Mouse (Mus musculus): ENCODE data around the gene Ttc30a1. TPM values are rescaled to one million over a fixed set of nuclear protein-coding genes. Genes with fewer than 3 reads are reported as not detected.
"Not testable (repeated sequence)": the region's sequence is repeated elsewhere in the genome, so short reads cannot be mapped to it uniquely, and the experiment has no call there.

Gene Ttc30a1
- polyA plus RNA-seq, 1 experiment from 2014 or later, result 6.6 TPM

DNA sequence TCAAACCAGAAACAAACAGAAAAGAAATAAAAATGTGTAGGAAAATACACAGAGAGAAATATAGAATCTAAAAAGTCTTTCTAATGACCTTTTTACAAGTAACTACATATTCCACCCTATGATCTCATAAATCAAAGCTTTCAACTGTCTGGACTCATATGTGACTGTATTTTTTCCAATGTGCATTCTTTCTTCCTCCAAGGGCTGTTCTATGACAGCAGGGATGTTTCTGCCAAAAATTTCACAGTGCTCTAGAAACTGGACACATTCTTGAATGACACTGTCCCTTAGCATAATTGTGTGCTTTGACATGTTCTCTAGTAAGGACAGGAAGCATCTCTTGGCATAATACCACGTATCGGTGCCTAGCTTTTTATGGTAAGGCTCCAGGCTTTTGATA, 5.7 kb downstream of the Ttc30a1 start:
- not testable (repeated sequence) for H3K9ac ChIP-seq (ENCODE audit: low read depth, low read length); H3K27ac ChIP-seq (ENCODE audit: low read depth, low read length); H3K4me2 ChIP-seq; H3K9me3 ChIP-seq (replicated peaks; ENCODE audit: control insufficient read depth, low read length); H3K4me1 ChIP-seq (ENCODE audit: control insufficient read depth, insufficient read depth, low read length); H3K4me3 ChIP-seq (ENCODE audit: low read depth, low read length); ATAC-seq (replicated peaks; ENCODE audit: insufficient number of reproducible peaks, low FRiP score, low TSS enrichment); H3K27me3 ChIP-seq (ENCODE audit: control insufficient read depth, insufficient read depth, low read length); H3K36me3 ChIP-seq (ENCODE audit: control insufficient read depth, insufficient read depth, low read length)
- 72% methylated on average over 2 of the region's 2 CpGs for WGBS (ENCODE audit: insufficient replicate concordance)

DNA sequence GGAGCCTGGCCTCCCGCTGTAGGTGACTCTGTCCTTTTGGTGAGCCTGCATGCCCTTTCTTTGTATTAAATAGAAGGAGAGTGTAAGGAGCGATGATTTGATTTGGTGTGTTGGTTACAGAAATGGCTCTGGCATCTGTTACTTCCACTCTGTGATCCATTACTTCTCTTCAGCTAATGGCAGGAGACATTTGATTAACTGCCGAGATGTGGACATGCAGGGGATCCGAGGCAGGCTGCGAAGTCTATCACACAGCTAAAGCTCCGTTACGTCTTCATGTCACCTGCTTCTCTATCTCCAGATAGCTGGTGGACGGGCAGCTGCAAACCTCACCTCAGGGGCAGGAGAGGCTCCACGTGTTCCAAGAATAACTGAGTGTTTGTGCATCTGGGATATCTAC, 7.6 kb downstream of the Ttc30a1 start:
- WGBS (ENCODE audit: insufficient replicate concordance), result 42% methylated on average over 9 of the region's 9 CpGs

DNA sequence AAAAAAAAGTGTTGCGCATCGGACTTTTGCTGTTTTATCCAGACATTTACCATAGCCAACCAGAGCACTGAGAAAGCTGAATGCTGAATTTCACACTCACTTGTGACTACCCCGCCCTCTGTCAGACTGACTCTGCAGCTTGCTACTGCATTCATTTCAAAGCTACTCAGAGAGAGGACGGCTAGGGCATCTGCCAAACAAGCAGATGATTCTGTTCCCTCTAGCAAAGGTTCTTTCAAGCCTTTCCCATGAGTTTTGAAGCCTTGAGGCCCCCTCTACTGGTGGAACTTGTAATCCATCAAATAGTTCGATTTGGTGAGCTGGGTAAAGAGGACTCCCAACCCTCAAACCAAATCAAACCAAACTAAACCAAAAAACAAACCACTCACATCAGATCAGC, 16.8 kb downstream of the Ttc30a1 start:
- Histone ChIP-seq H3K4me1 (ENCODE audit: control insufficient read depth, insufficient read depth, low read length) (peaks cover 16% of the 10 kb centered on the region), H3K9me3 (replicated peaks; ENCODE audit: control insufficient read depth, low read length) (no peaks in the 10 kb centered on the region), H3K27ac (ENCODE audit: low read depth, low read length) (peak overlapping the region; percentile 30; the same call in 1 of the 2 replicates), H3K4me2 (peak overlapping the region; percentile 60), H3K36me3 (ENCODE audit: control insufficient read depth, insufficient read depth, low read length) (no peaks in the 10 kb centered on the region), H3K9ac (ENCODE audit: low read depth, low read length) (no peak overlapping the region), H3K4me3 (ENCODE audit: low read depth, low read length) (peak overlapping the region; percentile 15; the same call in 1 of the 2 replicates), H3K27me3 (ENCODE audit: control insufficient read depth, insufficient read depth, low read length) (no peaks in the 10 kb centered on the region)
- 19% methylated on average over 5 of the region's 5 CpGs for WGBS (ENCODE audit: insufficient replicate concordance)
- no peak for ATAC-seq (replicated peaks; ENCODE audit: insufficient number of reproducible peaks, low FRiP score, low TSS enrichment)

More for the DNA sequence above, 7.6 kb downstream of the Ttc30a1 start:
- Histone ChIP-seq H3K9me3 (replicated peaks; ENCODE audit: control insufficient read depth, low read length) (no peaks in the 10 kb centered on the region), H3K4me3 (ENCODE audit: low read depth, low read length) (no peak overlapping the region), H3K9ac (ENCODE audit: low read depth, low read length) (no peak overlapping the region), H3K27ac (ENCODE audit: low read depth, low read length) (no peak overlapping the region), H3K4me2 (no peak overlapping the region; the same call in 1 of the 2 replicates), H3K27me3 (ENCODE audit: control insufficient read depth, insufficient read depth, low read length) (no peaks in the 10 kb centered on the region), H3K4me1 (ENCODE audit: control insufficient read depth, insufficient read depth, low read length) (no peaks in the 10 kb centered on the region), H3K36me3 (ENCODE audit: control insufficient read depth, insufficient read depth, low read length) (no peaks in the 10 kb centered on the region)
- no peak for ATAC-seq (replicated peaks; ENCODE audit: insufficient number of reproducible peaks, low FRiP score, low TSS enrichment)

DNA sequence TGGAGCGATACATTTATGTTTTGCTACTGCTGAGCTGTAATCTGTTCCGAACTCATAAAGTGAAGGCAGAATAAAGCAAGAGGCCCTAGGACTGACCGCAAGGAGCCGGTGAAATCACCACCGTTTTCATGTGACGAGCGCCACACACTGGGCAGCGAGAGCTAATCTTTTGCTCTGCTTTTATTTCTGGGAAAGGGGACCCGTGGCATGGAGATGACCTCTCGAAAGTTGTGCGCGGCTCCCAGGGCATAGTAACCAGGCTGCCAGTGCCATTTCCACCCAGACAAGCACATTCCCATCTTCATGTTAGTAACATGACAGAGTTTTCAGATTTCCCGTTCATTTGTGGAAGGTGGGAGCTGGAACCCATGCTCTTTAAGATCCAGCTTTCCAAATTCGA, 17.3 kb downstream of the Ttc30a1 start:
- 8% methylated on average over 14 of the region's 14 CpGs for WGBS (ENCODE audit: insufficient replicate concordance)
- Histone ChIP-seq H3K4me2 (peak overlapping the region; percentile 60), H3K4me3 (ENCODE audit: low read depth, low read length) (peak overlapping the region; percentile 15; the same call in 1 of the 2 replicates), H3K36me3 (ENCODE audit: control insufficient read depth, insufficient read depth, low read length) (no peaks in the 10 kb centered on the region), H3K9ac (ENCODE audit: low read depth, low read length) (peak overlapping the region; percentile 24; the same call in 1 of the 2 replicates), H3K27me3 (ENCODE audit: control insufficient read depth, insufficient read depth, low read length) (no peaks in the 10 kb centered on the region), H3K4me1 (ENCODE audit: control insufficient read depth, insufficient read depth, low read length) (peaks cover 18% of the 10 kb centered on the region), H3K27ac (ENCODE audit: low read depth, low read length) (peak overlapping the region; percentile 30; the same call in 1 of the 2 replicates), H3K9me3 (replicated peaks; ENCODE audit: control insufficient read depth, low read length) (no peaks in the 10 kb centered on the region)
- peak; percentile 66; the same call in 1 of the 2 replicates for ATAC-seq (replicated peaks; ENCODE audit: insufficient number of reproducible peaks, low FRiP score, low TSS enrichment)

DNA sequence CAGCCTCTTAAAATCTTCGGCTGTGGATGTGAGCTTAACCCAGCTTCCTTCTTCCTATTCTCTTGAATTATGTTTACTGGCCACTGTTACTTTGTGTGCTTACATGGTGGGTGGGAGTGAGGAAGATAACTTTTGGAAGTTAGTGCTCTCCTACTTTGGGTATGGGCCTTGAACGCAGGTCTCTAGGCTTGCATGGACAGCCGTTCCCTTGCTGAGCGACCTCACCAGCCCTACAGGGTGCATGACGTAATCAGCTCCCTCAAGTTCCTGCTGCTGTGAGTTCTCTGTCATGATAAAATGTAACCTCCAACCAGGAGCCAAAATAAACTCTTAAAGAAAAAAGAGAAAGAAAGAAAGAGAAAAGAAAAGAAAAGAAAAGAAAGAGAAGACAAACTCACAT, 17.7 kb downstream of the Ttc30a1 start:
- no peak for ATAC-seq (replicated peaks; ENCODE audit: insufficient number of reproducible peaks, low FRiP score, low TSS enrichment)
- Histone ChIP-seq H3K4me2 (peak overlapping the region; percentile 60), H3K9ac (ENCODE audit: low read depth, low read length) (peak overlapping the region; percentile 24; the same call in 1 of the 2 replicates), H3K9me3 (replicated peaks; ENCODE audit: control insufficient read depth, low read length) (no peaks in the 10 kb centered on the region), H3K27me3 (ENCODE audit: control insufficient read depth, insufficient read depth, low read length) (no peaks in the 10 kb centered on the region), H3K4me3 (ENCODE audit: low read depth, low read length) (no peak overlapping the region), H3K27ac (ENCODE audit: low read depth, low read length) (no peak overlapping the region; the same call in 1 of the 2 replicates), H3K4me1 (ENCODE audit: control insufficient read depth, insufficient read depth, low read length) (peaks cover 22% of the 10 kb centered on the region), H3K36me3 (ENCODE audit: control insufficient read depth, insufficient read depth, low read length) (no peaks in the 10 kb centered on the region)
- 55% methylated on average over 5 of the region's 5 CpGs for WGBS (ENCODE audit: insufficient replicate concordance)

DNA sequence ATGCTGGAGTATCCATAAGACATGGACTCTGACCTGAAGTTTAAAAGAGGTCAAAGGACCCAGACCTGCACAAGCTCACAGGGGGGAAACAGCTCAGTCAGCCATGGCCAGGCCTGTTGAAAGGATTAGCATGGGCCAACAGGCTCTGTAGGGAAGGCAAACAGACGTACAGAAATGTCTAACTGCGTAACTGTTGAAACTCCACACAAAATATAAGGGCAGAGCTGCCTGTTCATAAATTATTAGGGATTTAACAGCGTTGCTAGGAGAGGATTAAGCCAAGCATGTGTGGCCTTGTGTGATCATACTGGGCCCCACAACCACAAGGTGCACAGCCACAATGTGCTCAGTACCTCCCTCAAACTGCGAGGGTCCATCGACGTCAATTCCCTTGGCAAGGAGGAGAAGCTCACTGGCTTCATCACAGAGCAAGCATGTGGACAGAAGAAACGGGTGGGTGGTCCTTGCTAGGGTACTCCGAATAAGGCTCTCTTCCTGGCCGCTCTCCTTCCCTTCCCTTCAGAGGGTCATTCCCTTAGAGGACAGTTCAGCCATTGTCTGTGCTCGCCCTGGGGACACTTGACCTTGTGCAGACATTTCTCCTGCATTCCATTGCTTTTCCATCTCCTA, 18.4 kb downstream of the Ttc30a1 start:
- Histone ChIP-seq H3K27ac (ENCODE audit: low read depth, low read length) (no peak overlapping the region), H3K4me2 (no peak overlapping the region), H3K4me1 (ENCODE audit: control insufficient read depth, insufficient read depth, low read length) (peaks cover 23% of the 10 kb centered on the region), H3K9ac (ENCODE audit: low read depth, low read length) (no peak overlapping the region), H3K4me3 (ENCODE audit: low read depth, low read length) (no peak overlapping the region), H3K9me3 (replicated peaks; ENCODE audit: control insufficient read depth, low read length) (no peaks in the 10 kb centered on the region), H3K27me3 (ENCODE audit: control insufficient read depth, insufficient read depth, low read length) (no peaks in the 10 kb centered on the region), H3K36me3 (ENCODE audit: control insufficient read depth, insufficient read depth, low read length) (no peaks in the 10 kb centered on the region)
- WGBS (ENCODE audit: insufficient replicate concordance), result 66% methylated on average over 10 of the region's 10 CpGs
- ATAC-seq (replicated peaks; ENCODE audit: insufficient number of reproducible peaks, low FRiP score, low TSS enrichment), result no peak

DNA sequence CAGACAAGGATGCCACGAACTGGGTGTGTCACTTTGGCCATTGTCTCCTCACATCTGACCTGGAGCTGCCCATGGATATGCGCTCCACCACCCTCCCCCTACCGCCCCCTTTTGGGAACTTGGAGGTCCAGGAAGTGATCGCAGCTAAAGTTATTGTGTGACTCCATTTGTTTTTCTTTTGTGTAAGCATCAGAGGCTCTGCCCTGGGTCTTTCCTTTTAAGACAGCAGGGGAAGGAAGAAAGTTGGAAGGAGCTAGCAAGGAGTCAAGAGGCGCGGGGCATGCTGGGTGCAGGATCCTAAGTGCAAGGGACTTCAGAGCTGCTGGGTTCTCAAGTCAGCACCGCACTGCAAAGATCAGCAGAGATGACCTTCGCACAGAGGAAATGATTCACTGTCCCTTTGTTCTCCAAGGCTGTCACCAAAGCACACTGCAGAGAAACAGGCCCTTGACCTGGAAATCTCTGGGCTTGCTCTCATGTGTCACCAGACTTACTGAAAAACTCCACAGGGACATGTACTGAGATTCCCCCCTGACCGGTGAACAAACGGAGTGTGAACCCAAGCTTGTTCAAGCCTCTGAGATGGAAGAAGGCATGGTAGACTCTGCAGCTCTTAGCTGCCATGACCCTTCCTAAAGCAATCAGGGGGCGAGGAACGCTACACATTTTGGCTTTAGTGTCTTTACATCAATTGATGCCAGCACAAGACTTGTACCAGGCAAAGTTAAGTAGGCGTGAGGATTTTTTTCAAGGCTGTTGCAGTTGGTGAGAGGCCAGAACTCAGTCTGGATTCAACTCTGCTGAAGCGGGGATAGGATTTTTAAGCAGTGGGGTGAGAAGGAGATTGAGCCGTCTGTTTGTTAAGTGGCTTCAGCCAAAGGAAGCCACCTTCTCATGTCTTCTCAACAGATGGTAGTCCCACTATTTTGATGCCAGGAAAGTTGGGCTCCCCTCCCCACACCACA, 21.1 kb downstream of the Ttc30a1 start:
- no peak overlapping the region for H3K9ac ChIP-seq (ENCODE audit: low read depth, low read length)

DNA sequence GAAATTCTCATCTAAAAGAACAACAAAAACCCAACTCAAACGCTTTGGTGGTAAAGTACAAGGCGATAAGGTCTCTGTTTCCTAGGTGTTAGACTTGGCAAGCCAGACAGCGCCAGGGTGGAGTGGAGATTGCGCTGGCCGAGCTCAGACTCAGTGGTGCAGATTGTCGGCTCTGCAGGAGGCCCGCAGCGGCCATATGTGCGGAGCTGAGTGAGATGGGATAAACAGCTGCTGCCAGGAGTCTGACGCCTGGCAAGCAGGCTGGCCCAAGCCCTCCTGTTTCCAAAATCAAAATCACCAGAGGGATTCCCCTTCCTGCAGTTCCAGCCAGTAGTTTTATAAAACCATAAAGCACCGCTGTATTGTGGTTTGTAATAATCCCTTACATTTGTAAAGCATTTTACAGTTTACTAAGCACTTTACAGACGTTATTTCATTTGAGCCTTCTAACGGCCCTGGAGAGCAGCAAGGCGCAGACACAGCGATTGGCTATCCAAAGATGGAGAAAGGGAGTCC, 21.9 kb downstream of the Ttc30a1 start:
- WGBS (ENCODE audit: insufficient replicate concordance), result 9% methylated on average over 15 of the region's 15 CpGs
- ATAC-seq (replicated peaks; ENCODE audit: insufficient number of reproducible peaks, low FRiP score, low TSS enrichment), result no peak
- no peak overlapping the region for H3K4me3 ChIP-seq (ENCODE audit: low read depth, low read length)
- no peaks in the 10 kb centered on the region for H3K27me3 ChIP-seq (ENCODE audit: control insufficient read depth, insufficient read depth, low read length)
- no peaks in the 10 kb centered on the region for H3K9me3 ChIP-seq (replicated peaks; ENCODE audit: control insufficient read depth, low read length)
- peak overlapping the region; percentile 41; the same call in 1 of the 2 replicates for H3K27ac ChIP-seq (ENCODE audit: low read depth, low read length)
- H3K9ac ChIP-seq (ENCODE audit: low read depth, low read length), result no peak overlapping the region
- peaks cover 23% of the 10 kb centered on the region for H3K4me1 ChIP-seq (ENCODE audit: control insufficient read depth, insufficient read depth, low read length)
- peak overlapping the region; percentile 37 for H3K4me2 ChIP-seq
- no peaks in the 10 kb centered on the region for H3K36me3 ChIP-seq (ENCODE audit: control insufficient read depth, insufficient read depth, low read length)

More for the DNA sequence above, 21.1 kb downstream of the Ttc30a1 start:
- Histone ChIP-seq H3K36me3 (ENCODE audit: control insufficient read depth, insufficient read depth, low read length) (no peaks in the 10 kb centered on the region), H3K4me2 (peak overlapping the region; percentile 37), H3K27ac (ENCODE audit: low read depth, low read length) (peak overlapping the region; percentile 41; the same call in 1 of the 2 replicates), H3K4me3 (ENCODE audit: low read depth, low read length) (no peak overlapping the region), H3K9me3 (replicated peaks; ENCODE audit: control insufficient read depth, low read length) (no peaks in the 10 kb centered on the region), H3K27me3 (ENCODE audit: control insufficient read depth, insufficient read depth, low read length) (no peaks in the 10 kb centered on the region), H3K4me1 (ENCODE audit: control insufficient read depth, insufficient read depth, low read length) (peaks cover 23% of the 10 kb centered on the region)
- peak; percentile 48; the same call in 1 of the 2 replicates for ATAC-seq (replicated peaks; ENCODE audit: insufficient number of reproducible peaks, low FRiP score, low TSS enrichment)
- WGBS (ENCODE audit: insufficient replicate concordance), result 41% methylated on average over 15 of the region's 15 CpGs

Measured in heart, embryonic 11.5 days (tissue).